Mouse (Mus musculus) kidney, postnatal 36 days (tissue): ENCODE data around the gene Trmu.
"Not testable (repeated sequence)": the region's sequence is repeated elsewhere in the genome, so short reads cannot be mapped to it uniquely, and the experiment has no call there.

ENCODE experiments used
- DNase-seq, 2 experiments: peaks; one replicate each; pipeline ENCODE4 v3.0.0; 2021 to 2022; ENCODE audit warnings: mixed read lengths in 2 of 2

The Trmu gene

DNA sequence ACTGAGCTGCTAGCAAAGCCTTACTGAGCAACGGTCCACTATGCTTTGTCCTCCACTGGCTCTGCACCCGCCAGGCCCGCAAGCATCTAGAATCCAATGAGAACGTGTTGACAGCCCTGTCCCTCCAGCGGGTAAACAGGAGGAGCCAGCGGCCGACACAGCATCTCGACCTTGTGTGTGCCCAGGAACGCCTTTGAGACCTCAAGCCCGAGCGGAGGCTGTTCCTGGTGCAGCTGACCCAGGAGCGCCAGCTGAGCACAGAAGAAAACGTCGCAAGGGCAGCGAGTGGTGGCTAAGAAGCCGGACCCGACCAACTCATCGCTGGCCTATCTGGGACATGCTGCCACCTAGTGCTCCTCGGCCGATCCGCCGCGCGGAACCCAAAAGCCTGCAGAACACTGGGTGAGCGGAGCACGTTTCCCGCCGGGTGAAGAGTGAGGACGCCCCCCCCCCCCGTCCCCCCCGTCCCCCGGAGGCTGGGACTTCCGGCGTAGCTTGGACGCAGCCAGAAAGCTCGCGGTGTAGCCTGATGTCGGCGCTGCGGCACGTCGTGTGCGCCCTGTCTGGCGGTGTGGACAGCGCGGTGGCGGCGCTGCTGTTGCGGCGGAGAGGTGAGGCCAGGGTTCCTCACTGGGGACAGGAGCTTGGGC is at the start of gene Trmu:
Trmu (plus strand) TSS at position 465 of the 650 bp plus-strand sequence.
- DNase-seq, result peak; percentile 93 to 95

GRCm38 (mm10) chr15:85829470-85829869 is 49.6 kb upstream of the Trmu start:
- DNase-seq, result no peak

DNA sequence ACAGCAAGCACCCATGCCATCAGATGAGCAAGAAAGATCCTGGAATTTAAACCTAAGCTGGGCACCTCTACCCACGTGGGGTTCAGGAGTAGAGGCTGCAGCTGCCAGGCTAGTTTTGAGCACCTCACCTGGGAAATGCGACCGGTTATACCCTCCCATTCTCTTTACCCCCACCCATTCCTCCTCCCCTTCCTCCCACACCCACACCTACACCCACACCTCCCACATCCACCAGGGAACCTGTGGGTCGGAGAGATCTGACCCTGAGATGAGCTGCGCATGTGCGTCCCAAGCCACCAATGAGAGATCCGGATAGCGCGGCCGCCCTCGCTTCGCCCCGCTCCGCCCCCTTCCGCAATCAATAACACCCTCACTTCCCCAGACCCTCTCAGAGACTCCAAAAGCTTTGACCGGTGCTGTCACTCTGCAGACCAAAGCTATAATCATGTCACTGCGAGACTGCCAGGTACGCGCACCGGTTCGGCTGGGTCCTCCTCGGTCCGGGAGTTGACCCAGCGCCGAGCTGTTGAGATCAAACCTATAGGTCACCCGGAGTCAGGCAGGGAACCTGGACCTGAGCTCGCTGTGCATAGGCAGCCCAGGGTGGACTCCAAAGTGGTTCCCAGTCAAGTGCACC is 47.0 kb upstream of the Trmu start, which contains the start of gene Ttc38:
Ttc38 (plus strand) TSS at position 353 of the 637 bp plus-strand sequence.
- DNase-seq, result peak; percentile 93 to 95

DNA sequence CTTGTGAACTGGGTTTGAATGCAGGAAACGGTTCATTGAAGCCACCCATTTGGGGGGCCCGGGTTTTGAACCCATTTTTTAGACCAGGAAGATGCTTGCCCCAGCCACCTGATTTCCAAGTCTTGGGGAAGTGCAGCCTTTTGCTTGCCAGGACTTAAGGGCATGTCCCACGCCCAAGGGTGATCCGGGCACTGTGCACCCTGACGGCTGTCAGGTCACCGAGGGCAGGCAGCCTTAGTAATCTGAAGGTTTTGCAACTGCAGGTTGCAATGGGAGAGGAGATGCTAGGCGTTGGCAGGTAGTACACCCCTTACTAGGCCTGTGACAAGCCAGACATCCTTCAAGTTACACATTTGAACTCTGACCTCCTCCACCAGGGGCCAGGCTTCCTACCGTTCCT is 46.5 kb upstream of the Trmu start:
- DNase-seq, result peak in 1 of 2 experiments; percentile 26

DNA sequence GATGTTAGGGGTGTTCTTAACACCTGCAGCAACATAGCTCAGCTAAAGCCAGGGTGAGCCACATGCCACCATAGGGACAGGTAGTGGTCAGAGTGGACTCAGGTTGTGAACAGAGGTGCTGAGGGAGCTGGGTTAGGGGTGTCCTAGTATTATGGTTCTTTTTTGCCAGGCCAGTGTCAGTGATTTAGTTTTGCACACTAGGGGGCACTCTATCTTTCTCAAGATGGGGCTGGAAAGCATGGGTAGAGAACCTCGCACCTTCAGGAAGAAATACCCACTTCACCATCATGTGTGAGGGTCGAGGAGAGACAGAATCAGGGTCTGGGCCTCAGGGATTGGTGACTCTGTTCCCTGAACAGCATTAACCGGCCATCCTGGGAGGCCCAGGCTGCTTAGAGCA is 43.8 kb upstream of the Trmu start:
- peak; percentile 17 to 26 for DNase-seq

GRCm38 (mm10) chr15:85836887-85837286 is 42.2 kb upstream of the Trmu start:
- DNase-seq, result no peak

- peak in 1 of 2 experiments; percentile 67 for DNase-seq
Observed at GRCm38 (mm10) chr15:85840983-85841382, 38.1 kb upstream of the Trmu start.

GRCm38 (mm10) chr15:85841796-85842360 is 37.2 kb upstream of the Trmu start:
- DNase-seq, result peak; percentile 75 to 80

DNA sequence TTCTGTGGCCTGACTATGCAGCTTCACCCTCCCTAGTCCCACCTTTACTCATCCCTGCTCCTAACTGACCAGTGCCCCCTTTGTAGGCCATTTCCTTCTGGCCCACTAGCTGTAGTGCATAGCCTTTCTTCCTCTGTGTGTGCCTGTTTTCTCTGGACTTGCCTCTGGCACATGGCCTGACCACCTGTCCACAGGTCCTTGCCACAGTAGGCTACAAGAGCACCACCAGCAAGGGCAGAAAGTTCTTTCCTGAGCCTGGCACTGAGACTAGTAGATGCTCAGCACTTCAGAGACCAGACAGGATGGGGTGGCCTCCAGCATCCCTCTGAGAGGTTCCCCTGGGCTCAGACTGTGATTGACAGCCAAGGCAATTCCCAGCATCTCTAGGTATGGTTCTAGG is 34.0 kb upstream of the Trmu start:
- DNase-seq, result no peak

GRCm38 (mm10) chr15:85851656-85852392 is 27.3 kb upstream of the Trmu start:
- peak; percentile 61 to 73 for DNase-seq

DNA sequence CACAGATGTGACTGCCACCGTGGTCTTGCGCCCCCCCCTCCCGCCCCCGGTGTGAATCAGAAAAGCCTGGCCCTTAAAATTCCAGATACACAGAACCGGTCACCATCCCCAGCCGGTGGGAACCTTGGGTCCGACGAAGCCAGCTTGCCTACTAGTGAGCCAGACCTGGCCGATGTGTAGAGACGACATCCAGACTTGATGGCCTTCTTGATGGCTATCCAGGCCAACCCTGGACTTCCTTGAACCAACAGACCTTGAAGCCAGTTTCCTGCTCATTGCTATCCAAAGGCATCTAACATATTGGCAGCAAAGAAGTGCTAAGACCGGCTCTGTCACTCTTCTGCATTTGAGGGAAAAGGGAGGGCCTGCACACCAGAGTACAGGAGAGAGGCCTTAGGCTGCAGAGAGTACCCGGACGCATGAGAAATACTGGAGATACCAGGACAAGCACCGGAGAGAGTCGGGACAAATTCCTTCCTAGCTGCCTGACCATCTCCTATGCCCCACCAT is 20.1 kb upstream of the Trmu start:
- DNase-seq, result peak in 1 of 2 experiments; percentile 40

DNA sequence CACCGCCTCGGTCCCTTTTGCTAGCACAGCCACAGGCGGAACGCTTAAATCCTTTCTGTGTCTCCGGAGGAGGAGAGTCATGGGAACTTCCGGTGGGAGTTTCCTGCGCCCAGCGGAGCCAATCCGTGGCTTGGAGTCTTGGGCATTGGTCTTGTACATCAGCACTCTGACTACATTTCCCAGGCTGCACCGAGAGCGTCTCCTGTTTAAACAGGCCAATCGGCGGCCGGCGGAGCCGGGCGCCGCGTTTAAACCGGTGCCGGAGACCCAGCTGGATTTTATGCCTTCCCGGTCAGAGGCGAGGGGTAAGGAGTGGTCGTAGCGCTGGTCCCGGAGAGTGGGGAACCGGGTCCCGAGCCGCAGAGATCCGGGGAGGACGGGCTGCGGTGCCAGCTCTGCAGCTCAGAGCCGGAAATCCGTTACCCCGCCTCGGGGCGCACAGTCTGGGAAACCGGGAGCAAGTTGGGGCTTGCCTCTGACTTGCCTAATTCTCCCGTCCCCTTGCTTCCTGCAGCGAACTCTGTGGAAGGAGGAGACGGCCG is 19.6 kb upstream of the Trmu start, which contains the start of gene Gtse1:
Gtse1 (plus strand) TSS at position 256 of the 542 bp plus-strand sequence.
- DNase-seq, result peak; percentile 96 to 98

DNA sequence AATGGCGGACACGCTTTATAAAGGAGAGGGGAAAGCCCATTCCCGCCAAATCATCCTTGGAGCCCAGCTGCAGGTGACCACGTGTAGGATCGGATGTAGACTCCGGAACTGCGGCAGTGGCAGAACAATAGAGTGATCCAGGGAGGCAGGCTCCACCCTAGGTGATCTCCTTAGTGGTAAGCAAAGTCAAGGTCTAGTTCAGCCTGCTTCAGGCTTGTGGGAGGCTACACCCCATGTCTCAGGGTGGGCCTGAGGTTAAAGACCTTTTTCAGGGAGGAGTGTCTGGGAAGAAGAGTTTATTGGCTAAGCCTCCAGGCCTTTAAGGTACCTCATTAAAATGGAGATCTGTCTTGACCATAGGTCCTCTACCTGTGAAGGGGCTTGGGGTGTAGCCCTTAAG is 13.2 kb upstream of the Trmu start:
- DNase-seq, result not testable (repeated sequence)

GRCm38 (mm10) chr15:85867696-85868095 is 11.4 kb upstream of the Trmu start:
- peak; percentile 79 to 84 for DNase-seq

- DNase-seq, result peak; percentile 72
Observed at GRCm38 (mm10) chr15:85877336-85877735, 1.8 kb upstream of the Trmu start.

- DNase-seq, result no peak
Observed at GRCm38 (mm10) chr15:85879498-85879895, 385 bp downstream of the Trmu start.

DNA sequence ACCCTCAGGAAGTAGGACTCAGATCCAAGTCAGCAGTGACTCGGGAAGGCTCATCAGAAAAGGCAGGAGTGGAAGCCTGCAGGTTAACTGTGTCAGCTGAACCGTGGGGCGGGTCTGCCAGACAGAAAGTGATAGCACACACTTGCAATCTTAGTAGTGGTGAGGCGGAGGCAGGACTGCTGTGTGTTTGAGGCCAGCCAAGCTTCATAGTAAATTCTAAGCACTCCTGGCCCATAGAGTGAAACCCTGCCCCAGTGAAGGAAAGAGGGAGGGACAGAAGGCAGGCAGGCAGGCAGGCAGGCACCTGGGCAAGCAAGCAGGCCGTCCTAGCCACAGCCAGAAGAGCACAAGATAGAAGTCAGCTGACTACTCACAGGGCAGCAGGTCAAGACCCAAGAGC is 6.5 kb downstream of the Trmu start:
- peak in 1 of 2 experiments; percentile 12 for DNase-seq

DNA sequence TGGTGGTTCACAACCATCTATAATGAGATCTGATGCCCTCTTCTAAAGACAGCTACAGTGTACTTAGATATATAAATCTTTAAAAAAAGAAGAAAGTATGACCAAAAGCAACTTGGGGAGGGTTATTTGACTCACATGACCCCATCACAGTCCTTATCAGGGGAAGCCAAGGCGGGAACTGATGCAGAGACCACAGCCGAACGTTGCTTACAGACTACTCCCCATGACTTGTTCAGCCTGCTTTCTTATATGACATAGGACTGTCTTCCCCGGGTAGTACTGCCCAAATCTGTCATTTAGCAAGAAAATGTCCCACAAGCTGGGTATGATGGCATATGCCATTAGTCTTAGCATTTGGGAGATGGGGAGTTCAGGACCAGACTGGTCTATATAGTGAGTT is 10.1 kb downstream of the Trmu start:
- no peak for DNase-seq

DNA sequence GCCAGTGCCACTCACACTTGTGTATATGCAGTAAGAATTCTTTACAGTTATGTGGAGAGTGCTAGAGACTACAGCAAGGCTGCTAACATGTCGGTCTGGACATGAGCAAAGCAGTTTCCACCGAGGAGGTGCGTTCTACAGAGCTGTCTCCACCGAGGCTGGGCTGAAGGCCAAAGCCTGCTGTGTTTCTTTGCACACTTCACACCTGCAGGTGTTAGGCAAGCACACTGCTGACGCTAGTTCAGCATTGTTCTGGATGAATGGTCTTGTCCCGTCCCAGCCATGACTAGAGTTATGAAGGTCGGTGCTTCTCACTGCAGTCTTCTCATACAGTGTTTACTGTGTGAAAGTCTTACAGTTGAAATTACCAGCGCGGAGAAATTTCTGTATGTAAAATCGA is 12.9 kb downstream of the Trmu start:
- DNase-seq, result peak in 1 of 2 experiments; percentile 34

GRCm38 (mm10) chr15:85892498-85893118 is 13.5 kb downstream of the Trmu start:
- DNase-seq, result no peak

DNA sequence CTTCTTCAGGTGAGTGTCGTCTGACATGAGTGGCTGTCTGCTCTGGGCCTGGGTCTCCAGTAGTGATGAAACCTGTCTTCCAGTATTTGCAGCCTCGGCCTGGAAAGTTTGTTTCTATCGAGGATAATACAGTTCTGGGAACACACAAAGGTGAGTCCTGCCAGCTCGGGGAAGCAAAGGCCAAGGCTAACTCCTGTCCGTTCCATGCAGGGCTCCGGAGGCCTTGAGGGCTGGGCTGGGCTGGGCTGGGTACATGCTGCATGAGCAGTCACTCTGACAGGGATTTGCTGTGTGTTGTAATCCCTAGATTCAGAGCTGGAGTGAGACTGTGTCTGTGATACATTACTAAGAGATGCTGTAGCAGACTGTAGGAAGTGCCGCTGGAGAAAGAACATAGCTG is 14.8 kb downstream of the Trmu start:
- no peak for DNase-seq

GRCm38 (mm10) chr15:85896284-85896683 is 17.2 kb downstream of the Trmu start:
- DNase-seq, result peak; percentile 65 to 92
